In the genomic region with DNA sequence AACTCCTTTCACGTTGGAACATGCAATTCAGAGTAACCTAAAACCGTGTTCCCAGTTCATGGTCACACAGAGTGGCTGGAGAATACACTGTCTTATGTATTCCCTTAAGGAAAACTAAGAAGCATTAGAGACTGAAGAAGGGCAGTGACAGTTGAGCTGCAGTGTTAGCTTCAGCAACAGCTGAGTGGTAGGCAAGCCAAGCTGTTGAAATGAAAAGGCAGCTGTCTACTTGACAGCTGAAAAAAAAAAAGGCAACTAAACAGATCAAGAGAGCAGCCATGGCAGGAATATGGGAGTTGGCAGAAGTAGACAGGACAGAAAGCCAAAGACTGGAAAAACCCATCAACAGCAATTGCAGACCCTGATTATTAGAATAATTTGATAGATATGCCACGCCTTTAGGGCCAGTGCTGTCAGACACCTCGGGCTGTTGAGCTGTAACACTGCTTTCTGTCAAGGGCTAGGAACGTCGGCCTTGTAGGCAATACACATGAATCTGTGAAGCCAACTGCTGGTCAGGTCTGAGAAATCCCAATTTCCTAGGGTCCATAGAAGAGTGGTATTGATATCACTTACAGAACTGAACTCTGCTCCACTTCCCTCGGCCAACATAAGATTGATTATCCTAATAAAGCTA, we compare ENCODE assay signal across 14 mouse cellular contexts. TPM values are rescaled to one million over a fixed set of nuclear protein-coding genes. Genes with fewer than 3 reads are reported as not detected.
DNase-seq lines count a peak whose midpoint lies in the region; ATAC-seq lines count a peak whose summit lies in the region.
"Had no signal": no experiment of that assay in that cellular context is flagged by ENCODE, and none has a peak within 500 bp of the region (broad histone marks: within the 10 kb centered on the region; RNA-seq: fewer than 3 reads in every experiment).

No protein-coding gene starts in this region.

- H3K4me3 ChIP-seq in lung, embryonic 16.5 days (ENCODE audit: low read length): no peak overlapping the region
- H3K4me3 ChIP-seq in heart, embryonic 14.5 days (ENCODE audit: control insufficient read depth in 1 of 2, insufficient read depth in 1 of 2, low read depth in 1 of 2, low read length in 2 of 2): no peak overlapping the region
- H3K4me3 ChIP-seq in midbrain, embryonic 16.5 days (ENCODE audit: low read depth, low read length): no peak overlapping the region
- H3K4me3 ChIP-seq: embryonic facial prominence, embryonic 15.5 days had no signal

- no peaks in the 10 kb centered on the region for H3K9me3 ChIP-seq in lung, embryonic 16.5 days (ENCODE audit: control insufficient read depth, low read length)
- H3K9me3 ChIP-seq in heart, embryonic 14.5 days (ENCODE audit: control insufficient read depth, low read length): no peaks in the 10 kb centered on the region
- H3K9me3 ChIP-seq in midbrain, embryonic 16.5 days (replicated peaks; ENCODE audit: control insufficient read depth, low read length, poor library complexity, severe bottlenecking): no peaks in the 10 kb centered on the region
- H3K9me3 ChIP-seq: embryonic facial prominence, embryonic 15.5 days had no signal

- H3K9ac ChIP-seq in lung, embryonic 16.5 days (ENCODE audit: low read length): no peak overlapping the region
- no peak overlapping the region for H3K9ac ChIP-seq in heart, embryonic 14.5 days (ENCODE audit: low read length)
- H3K9ac ChIP-seq in midbrain, embryonic 16.5 days (ENCODE audit: low read depth, low read length): no peak overlapping the region
- H3K9ac ChIP-seq: embryonic facial prominence, embryonic 15.5 days; liver, postnatal 0 days had no signal

- intact Hi-C loops in gastrocnemius, postnatal 36 days (cut with DNase I): no loop called here

- H3K36me3 ChIP-seq in lung, embryonic 16.5 days (ENCODE audit: control insufficient read depth, insufficient read depth, low read length): no peaks in the 10 kb centered on the region
- H3K36me3 ChIP-seq in heart, embryonic 14.5 days (ENCODE audit: control insufficient read depth, insufficient read depth, low read length): no peaks in the 10 kb centered on the region
- no peaks in the 10 kb centered on the region for H3K36me3 ChIP-seq in midbrain, embryonic 16.5 days (ENCODE audit: control insufficient read depth, insufficient read depth, low read length)
- H3K36me3 ChIP-seq: embryonic facial prominence, embryonic 15.5 days had no signal

- no peaks in the 10 kb centered on the region for H3K27me3 ChIP-seq in lung, embryonic 16.5 days (ENCODE audit: control insufficient read depth, insufficient read depth, low read depth, low read length)
- no peaks in the 10 kb centered on the region for H3K27me3 ChIP-seq in heart, embryonic 14.5 days (ENCODE audit: control insufficient read depth, insufficient read depth, low read length)
- no peaks in the 10 kb centered on the region for H3K27me3 ChIP-seq in midbrain, embryonic 16.5 days (ENCODE audit: control insufficient read depth, insufficient read depth, low read depth, low read length)
- H3K27me3 ChIP-seq: CH12.LX; embryonic facial prominence, embryonic 15.5 days had no signal

- H3K27ac ChIP-seq in lung, embryonic 16.5 days (ENCODE audit: low read length): no peak overlapping the region
- peak overlapping the region; percentile 39 to 64; a peak in 2 of 4 replicates for H3K27ac ChIP-seq in heart, embryonic 14.5 days (replicated peaks in 1 of 2; ENCODE audit: control insufficient read depth in 1 of 2, insufficient read depth in 1 of 2, low read depth in 2 of 2, low read length in 2 of 2)
- H3K27ac ChIP-seq in midbrain, embryonic 16.5 days (ENCODE audit: low read length): peak overlapping the region; percentile 81
- H3K27ac ChIP-seq: embryonic facial prominence, embryonic 15.5 days had no signal

- DNase-seq in gastrocnemius, postnatal 25 days: peak; percentile 11
- DNase-seq in gastrocnemius, postnatal 36 days: no peak
- DNase-seq in lung, postnatal 25 days (ENCODE audit: low spot score): no peak
- DNase-seq in MN1 (ENCODE audit: low spot score): no peak
- DNase-seq in B cell, adult 2 months: no peak
- DNase-seq: adrenal gland, adult 8-10 months; cerebellum, postnatal 25 days; left cerebral cortex, postnatal 4 days; liver, postnatal 0 days had no signal

- H3K4me1 ChIP-seq in lung, embryonic 16.5 days (replicated peaks; ENCODE audit: control insufficient read depth, insufficient read depth, low read length): no peaks in the 10 kb centered on the region
- H3K4me1 ChIP-seq in heart, embryonic 14.5 days (ENCODE audit: control insufficient read depth in 2 of 2, insufficient read depth in 2 of 2, low read length in 2 of 2): peaks cover 0 to 3% of the 10 kb centered on the region in 2 experiments; a peak in 1 of 4 replicates
- H3K4me1 ChIP-seq in midbrain, embryonic 16.5 days (ENCODE audit: control insufficient read depth, insufficient read depth, low read length): peaks cover 10% of the 10 kb centered on the region
- H3K4me1 ChIP-seq: embryonic facial prominence, embryonic 15.5 days had no signal

- ATAC-seq in lung, embryonic 16.5 days (ENCODE audit: low read depth): peak; percentile 85
- no peak for ATAC-seq in heart, embryonic 14.5 days (ENCODE audit: insufficient number of reproducible peaks, insufficient read depth, low FRiP score, low read depth)
- ATAC-seq in midbrain, embryonic 16.5 days: no peak
- ATAC-seq: liver, postnatal 0 days had no signal

- H3K4me2 ChIP-seq in lung, embryonic 16.5 days (ENCODE audit: low read depth, low read length): no peak overlapping the region
- no peak overlapping the region for H3K4me2 ChIP-seq in heart, embryonic 14.5 days (ENCODE audit: low read length)
- H3K4me2 ChIP-seq in midbrain, embryonic 16.5 days (ENCODE audit: low read length): no peak overlapping the region
- H3K4me2 ChIP-seq: embryonic facial prominence, embryonic 15.5 days had no signal

- whole genome bisulfite sequencing in lung, embryonic 16.5 days: 59% methylated on average over 7 of the region's 7 CpGs
- whole genome bisulfite sequencing in heart, embryonic 14.5 days: 46% methylated on average over 7 of the region's 7 CpGs
- 84% methylated on average over 7 of the region's 7 CpGs for WGBS in midbrain, embryonic 16.5 days

RNA-seq across cellular contexts. Expression of gene Arxes2, which starts 34.9 kb away (rescaled TPM):
- total RNA-seq in gastrocnemius, postnatal 25 days (2021): 1 to 10 TPM in 1 of 2 experiments, under 1 TPM in 1; 0.20 to 2.2 TPM
- 1 to 10 TPM in 1 of 2 experiments, under 1 TPM in 1; 0.33 to 1.0 TPM for total RNA-seq in gastrocnemius, postnatal 36 days (2021)
- 44.3 and 48.4 TPM in 2 replicates for polyA plus RNA-seq in lung, embryonic 16.5 days (2015; fragmentation: Nextera tagmentation; extraction: Ambion mirVana)
- 74.2 and 78.4 TPM in 2 replicates for polyA plus RNA-seq in heart, embryonic 14.5 days (2014; fragmentation: Nextera tagmentation; extraction: Ambion mirVana)
- polyA plus RNA-seq in midbrain, embryonic 16.5 days (2015; fragmentation: Nextera tagmentation; extraction: Ambion mirVana): 355 and 370 TPM in 2 replicates
